Mouse (Mus musculus): Measurements from ENCODE around the gene Tiam2.
"Not testable (repeated sequence)": the region's sequence is repeated elsewhere in the genome, so short reads cannot be mapped to it uniquely, and the experiment has no call there.

Tiam2 gene

DNA sequence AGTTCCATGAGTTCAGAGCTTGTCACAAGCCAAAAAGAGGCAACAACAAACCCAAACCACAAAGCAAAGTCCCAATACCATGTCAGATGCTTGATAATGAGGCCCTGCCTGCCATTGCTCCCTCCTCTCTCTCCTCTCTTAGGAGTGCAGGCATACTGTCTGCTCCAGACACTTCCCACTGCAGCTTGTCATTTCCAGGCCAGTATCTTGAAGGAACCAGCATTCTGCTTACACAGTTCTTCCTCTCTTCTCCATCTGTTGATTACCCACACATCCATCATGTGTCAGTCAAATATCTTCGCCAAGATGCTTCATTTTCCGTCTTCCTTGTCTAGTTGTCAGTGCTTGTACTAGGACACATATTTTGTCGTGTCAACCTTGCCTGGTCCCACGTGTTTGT is 2.4 kb downstream of the Tiam2 start:
- no peak for DNase-seq (ENCODE audit: low read depth, low spot score)
- no peaks in the 10 kb centered on the region for H3K36me3 ChIP-seq (ENCODE audit: control insufficient read depth, insufficient read depth, low read length, poor library complexity, severe bottlenecking)
- H3K27me3 ChIP-seq (ENCODE audit: control insufficient read depth, insufficient read depth, low read length, poor library complexity, severe bottlenecking), result no peaks in the 10 kb centered on the region

DNA sequence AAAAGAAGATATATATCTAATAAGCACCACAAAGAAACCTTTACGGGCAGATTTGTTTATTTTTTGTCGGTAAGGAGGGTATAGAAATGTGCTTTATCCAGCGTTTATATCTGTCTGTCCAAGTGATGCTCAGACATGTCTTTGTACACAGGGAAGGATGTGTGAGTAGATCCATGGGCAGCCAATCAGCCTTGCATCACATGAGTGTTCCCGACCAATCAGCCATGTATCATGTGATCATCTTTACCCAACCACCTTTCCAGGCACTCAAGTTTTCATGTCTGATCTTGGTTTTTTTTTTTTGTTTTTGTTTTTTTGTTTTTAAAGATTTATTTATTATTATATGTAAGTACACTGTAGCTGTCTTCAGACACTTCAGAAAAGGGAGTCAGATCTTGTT is 3.1 kb downstream of the Tiam2 start:
- Histone ChIP-seq H3K36me3 (ENCODE audit: control insufficient read depth, insufficient read depth, low read length, poor library complexity, severe bottlenecking) (no peaks in the 10 kb centered on the region), H3K27me3 (ENCODE audit: control insufficient read depth, insufficient read depth, low read length, poor library complexity, severe bottlenecking) (no peaks in the 10 kb centered on the region)
- no peak for DNase-seq (ENCODE audit: low read depth, low spot score)

DNA sequence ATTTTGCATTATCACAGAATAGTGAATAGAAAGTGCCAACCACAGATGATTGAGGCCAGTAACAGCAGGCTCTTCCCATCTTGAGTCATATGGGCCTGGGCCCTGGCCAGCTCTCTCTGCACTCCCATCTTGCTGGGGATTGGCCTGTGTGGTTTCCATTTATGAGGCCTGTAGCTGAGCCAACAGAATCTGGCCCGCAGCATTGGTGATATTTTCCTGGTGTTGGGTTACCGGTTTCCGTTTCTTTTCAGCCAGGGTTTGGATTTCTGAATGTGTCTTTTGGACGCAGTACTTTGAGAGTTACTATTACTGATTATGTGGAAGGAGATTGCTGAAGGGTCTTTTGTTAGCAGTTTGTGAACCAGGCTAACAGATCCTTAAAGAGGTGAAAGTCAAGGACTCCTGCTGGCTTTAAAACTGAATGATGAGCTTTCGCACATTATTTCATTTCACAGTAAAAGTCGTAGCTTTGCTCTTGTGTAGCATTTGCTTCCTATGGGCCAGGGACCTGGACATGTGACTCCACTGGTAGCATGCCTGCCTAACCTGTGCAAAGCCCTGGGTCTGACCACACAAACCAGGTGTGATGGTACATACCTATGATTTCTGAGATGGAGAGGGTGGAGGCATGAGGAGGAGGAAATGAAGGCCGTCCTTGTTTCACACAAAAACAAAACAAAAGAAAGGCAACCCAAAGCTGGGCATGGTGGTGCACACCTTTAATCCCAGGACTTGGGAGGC is 5.5 kb downstream of the Tiam2 start:
- Histone ChIP-seq H3K27me3 (ENCODE audit: control insufficient read depth, insufficient read depth, low read length, poor library complexity, severe bottlenecking) (no peaks in the 10 kb centered on the region), H3K36me3 (ENCODE audit: control insufficient read depth, insufficient read depth, low read length, poor library complexity, severe bottlenecking) (no peaks in the 10 kb centered on the region)
- no peak for DNase-seq (ENCODE audit: low read depth, low spot score)

DNA sequence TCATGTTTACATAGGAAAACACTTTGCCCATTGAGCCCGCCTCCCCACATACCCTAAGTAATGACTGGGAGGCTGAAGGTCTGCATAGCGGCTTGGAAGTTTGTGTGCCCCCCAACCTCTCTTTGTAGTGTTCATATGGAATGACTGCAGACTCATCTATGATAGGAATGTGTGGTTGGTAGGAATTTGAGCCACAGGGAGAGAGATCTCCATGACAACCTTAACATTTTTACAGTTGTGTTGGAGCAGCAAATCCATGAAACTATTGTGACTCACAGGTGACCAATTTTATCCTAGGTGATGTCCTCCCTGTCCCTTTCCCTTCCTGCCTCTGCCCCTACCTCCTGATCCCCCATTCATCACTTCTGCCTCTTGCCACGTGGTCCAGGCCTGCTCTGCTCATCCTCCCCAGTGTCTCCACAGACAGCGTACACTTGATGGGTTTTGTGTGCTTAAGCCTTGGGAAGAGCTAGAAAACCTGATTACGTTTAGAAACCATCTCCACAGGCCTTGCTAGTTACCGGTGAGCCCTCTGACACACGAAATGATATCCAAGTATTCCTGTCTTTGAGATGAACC is 9.9 kb downstream of the Tiam2 start:
- H3K27me3 ChIP-seq (ENCODE audit: control insufficient read depth, insufficient read depth, low read length, poor library complexity, severe bottlenecking), result no peaks in the 10 kb centered on the region
- no peak for DNase-seq (ENCODE audit: low read depth, low spot score)
- H3K36me3 ChIP-seq (ENCODE audit: control insufficient read depth, insufficient read depth, low read length, poor library complexity, severe bottlenecking), result no peaks in the 10 kb centered on the region

DNA sequence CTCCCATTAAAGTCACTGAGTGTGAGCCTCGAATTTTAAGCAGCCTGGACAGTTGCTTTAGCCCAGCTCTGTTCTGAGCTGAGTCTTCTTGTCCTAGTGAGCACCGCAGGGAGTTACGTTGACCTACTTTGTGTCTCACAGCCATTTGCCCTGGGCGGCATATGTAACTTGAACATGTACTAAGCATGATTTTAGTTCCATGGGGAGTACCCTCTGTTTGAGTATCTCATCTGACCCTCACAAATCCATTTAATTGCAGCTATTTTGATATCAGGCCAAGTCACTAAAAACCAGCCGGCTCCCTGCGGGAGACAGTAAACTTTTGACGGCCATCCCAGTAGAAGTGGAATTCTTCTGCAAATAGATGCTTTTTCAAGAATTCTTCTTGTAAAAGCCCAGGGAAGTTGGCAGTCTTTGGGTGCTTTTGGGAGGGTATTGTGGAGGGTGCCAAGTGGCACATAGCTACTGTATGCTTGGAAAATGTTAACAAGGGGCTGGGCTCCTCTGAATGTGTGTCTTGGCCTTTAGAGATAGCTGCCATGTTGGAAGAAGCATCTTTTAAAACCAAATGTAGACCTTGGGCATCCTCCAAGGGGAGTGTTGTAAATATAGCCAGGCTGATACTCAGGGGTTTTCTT is 10.6 kb downstream of the Tiam2 start:
- no peak for DNase-seq (ENCODE audit: low read depth, low spot score)
- no peaks in the 10 kb centered on the region for H3K27me3 ChIP-seq (ENCODE audit: control insufficient read depth, insufficient read depth, low read length, poor library complexity, severe bottlenecking)
- no peaks in the 10 kb centered on the region for H3K36me3 ChIP-seq (ENCODE audit: control insufficient read depth, insufficient read depth, low read length, poor library complexity, severe bottlenecking)

DNA sequence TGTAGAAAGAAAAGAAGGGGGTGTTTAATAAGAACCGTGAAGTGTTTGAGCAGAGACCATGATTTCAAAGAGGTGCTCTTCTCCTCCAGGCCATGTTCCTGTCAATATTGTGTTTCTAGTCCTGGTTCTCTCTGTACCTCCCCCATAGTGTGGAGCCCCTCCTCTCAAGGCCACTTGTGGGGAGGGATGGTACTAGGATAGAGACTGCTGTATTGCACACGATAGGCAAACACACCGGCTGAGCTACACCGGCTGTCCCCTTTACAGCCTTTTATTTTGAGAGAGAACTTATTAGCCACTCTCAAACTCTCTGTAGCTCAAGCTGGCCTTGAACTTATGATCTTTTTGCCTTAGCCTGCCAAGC is 11.1 kb downstream of the Tiam2 start:
- no peak for DNase-seq (ENCODE audit: low read depth, low spot score)
- Histone ChIP-seq H3K36me3 (ENCODE audit: control insufficient read depth, insufficient read depth, low read length, poor library complexity, severe bottlenecking) (no peaks in the 10 kb centered on the region), H3K27me3 (ENCODE audit: control insufficient read depth, insufficient read depth, low read length, poor library complexity, severe bottlenecking) (no peaks in the 10 kb centered on the region)

DNA sequence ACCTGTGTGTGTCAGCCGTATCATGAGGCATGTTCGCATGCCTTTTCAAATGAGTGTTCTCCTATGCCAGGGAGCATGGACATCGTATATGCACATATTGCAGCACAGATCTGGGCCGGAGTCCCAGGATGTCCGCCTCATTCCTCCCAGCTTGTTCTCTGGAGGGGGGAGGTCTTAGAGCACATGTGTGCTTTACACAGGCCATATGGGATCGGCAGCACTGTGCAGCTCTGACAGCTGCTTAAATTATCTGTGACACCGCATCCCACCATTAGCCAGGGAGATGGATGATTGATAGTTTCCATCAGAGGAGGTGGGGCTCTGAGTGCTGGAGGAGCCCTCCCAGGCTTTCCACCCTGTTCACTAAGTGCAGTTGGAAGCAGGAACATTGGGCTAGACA is 12.4 kb downstream of the Tiam2 start:
- no peak for DNase-seq (ENCODE audit: low read depth, low spot score)
- no peaks in the 10 kb centered on the region for H3K27me3 ChIP-seq (ENCODE audit: control insufficient read depth, insufficient read depth, low read length, poor library complexity, severe bottlenecking)
- no peaks in the 10 kb centered on the region for H3K36me3 ChIP-seq (ENCODE audit: control insufficient read depth, insufficient read depth, low read length, poor library complexity, severe bottlenecking)

DNA sequence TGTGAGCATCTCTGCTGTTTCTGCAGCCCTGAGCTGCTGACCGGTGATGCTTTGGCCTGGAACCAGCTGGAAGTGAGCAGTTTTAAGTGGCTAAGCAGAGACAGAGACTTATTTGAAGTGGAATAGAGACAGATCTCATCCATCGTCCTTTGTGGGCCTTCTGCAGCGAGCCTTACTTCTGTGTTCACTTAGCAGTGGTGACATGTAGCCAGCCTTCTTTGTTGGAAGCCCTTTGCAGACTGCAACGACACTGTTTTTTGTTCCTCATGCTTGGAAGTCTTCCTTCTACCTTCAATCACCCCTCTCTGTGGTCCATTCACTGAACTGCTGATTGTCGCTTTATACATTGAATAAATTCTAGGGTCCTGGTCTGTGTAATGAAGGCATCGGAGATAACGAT is 18.5 kb downstream of the Tiam2 start:
- no peak for DNase-seq (ENCODE audit: low read depth, low spot score)
- H3K36me3 ChIP-seq (ENCODE audit: control insufficient read depth, insufficient read depth, low read length, poor library complexity, severe bottlenecking), result no peaks in the 10 kb centered on the region

DNA sequence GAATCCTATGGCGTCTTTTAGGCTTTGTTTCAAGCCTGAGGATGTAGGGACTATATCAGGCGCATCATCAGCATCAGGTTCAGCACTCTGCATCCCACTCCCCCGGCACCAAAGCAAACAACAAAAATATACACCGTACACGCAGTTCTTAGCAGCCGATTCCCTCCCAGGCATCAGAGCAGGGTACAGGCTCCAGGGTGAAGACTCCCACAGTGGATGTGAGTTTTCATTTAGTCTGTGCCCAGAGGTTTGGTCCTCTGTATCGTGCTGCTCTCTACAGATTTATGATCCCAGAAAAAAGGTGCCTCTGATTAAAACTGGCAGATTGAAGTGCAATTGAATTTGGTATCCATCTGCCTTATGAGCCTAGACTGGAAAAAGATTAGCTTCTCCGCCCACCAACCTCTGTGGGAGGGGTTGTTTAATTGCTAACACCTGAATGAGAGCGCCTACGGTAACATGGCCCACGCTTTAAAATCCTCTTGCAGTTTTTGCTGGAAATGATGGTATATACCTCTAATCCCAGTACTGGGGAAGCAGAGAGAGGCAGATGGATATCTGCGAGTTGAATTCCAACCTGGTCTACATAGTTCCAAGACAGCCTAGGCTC is 19.0 kb downstream of the Tiam2 start:
- no peak for DNase-seq (ENCODE audit: low read depth, low spot score)
- Histone ChIP-seq H3K27me3 (ENCODE audit: control insufficient read depth, insufficient read depth, low read length, poor library complexity, severe bottlenecking) (no peaks in the 10 kb centered on the region), H3K36me3 (ENCODE audit: control insufficient read depth, insufficient read depth, low read length, poor library complexity, severe bottlenecking) (no peaks in the 10 kb centered on the region)

More for the DNA sequence above, 18.5 kb downstream of the Tiam2 start:
- no peaks in the 10 kb centered on the region for H3K27me3 ChIP-seq (ENCODE audit: control insufficient read depth, insufficient read depth, low read length, poor library complexity, severe bottlenecking)

DNA sequence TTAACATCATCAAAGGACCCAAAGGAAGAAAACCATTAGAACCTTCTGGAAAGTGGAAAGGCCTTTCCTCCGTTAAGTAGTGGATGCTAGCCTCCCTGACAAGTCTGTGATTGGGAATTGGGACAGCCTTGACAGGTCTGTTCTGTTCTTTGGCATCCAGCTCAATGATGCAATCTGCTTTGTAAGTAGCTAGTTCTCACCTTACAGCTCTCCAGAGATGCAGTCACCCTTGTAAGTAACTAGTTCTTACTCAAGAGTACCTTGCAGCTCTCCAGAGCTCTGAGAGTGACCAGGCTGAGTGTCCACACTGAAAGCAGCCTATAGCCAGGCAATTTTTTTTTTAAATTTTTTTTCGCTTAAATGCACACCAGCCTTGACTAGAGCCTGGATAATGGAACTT is 21.4 kb downstream of the Tiam2 start:
- H3K27me3 ChIP-seq (ENCODE audit: control insufficient read depth, insufficient read depth, low read length, poor library complexity, severe bottlenecking), result no peaks in the 10 kb centered on the region
- H3K36me3 ChIP-seq (ENCODE audit: control insufficient read depth, insufficient read depth, low read length, poor library complexity, severe bottlenecking), result no peaks in the 10 kb centered on the region
- no peak for DNase-seq (ENCODE audit: low read depth, low spot score)

DNA sequence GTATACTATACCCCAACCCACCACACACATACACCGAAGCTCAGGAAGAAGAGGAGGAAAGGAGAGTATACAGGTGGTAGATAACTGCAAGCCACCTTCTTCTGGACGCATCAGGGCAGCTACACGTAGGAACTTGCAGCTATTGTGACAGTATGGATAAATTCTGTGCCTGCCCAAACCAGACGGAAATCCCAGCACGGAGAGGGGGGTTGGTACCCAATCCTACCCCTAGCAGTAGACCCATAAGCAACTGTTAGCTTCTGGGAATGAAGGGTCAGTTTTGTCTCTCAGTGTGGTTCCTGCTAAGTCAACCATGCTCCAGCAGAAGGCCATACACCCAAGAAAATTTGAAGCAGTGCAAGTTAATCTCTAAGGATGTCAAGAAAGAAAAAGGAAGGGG is 23.0 kb downstream of the Tiam2 start:
- DNase-seq (ENCODE audit: low read depth, low spot score), result no peak
- Histone ChIP-seq H3K36me3 (ENCODE audit: control insufficient read depth, insufficient read depth, low read length, poor library complexity, severe bottlenecking) (no peaks in the 10 kb centered on the region), H3K27me3 (ENCODE audit: control insufficient read depth, insufficient read depth, low read length, poor library complexity, severe bottlenecking) (no peaks in the 10 kb centered on the region)

DNA sequence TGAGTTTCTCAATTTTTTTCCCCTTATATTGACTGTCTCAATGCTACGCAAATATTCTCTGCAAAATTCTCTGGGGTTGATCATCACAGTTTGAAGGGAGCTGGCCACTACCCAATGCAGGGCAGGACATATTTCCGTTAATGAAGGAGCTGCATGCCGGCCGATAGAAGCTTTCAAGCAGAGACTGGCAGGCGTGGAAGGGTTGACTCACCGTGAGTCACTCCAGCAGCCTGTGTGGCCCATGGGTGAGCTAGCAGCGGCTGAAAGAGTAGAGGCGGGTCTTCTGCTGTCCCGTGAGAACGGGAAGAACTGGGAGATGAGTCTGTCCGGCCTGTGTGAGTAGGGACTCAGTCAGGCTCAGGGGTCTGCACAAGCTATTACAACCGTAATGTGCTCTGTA is 23.6 kb downstream of the Tiam2 start:
- DNase-seq (ENCODE audit: low read depth, low spot score), result no peak
- no peaks in the 10 kb centered on the region for H3K36me3 ChIP-seq (ENCODE audit: control insufficient read depth, insufficient read depth, low read length, poor library complexity, severe bottlenecking)
- H3K27me3 ChIP-seq (ENCODE audit: control insufficient read depth, insufficient read depth, low read length, poor library complexity, severe bottlenecking), result no peaks in the 10 kb centered on the region

DNA sequence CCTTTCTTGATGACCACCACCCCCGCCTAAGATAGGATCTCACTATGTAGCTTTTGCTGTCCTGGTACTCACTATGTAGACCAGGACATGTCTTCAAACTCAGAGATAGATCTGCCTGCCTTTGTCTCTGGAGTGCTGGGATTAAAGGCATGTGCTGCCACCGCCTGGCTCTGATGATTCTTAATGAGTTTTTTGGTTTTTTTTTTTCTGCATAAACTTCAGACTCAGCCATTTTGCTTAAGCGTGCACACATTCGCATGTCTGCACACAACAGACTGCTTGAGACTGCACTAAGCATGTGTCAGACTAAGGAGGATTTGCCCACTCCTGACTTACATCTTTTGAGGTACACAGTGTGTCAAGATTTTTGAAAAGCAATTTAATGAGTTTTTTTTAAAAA is 24.0 kb downstream of the Tiam2 start:
- no peak for DNase-seq (ENCODE audit: low read depth, low spot score)
- no peaks in the 10 kb centered on the region for H3K36me3 ChIP-seq (ENCODE audit: control insufficient read depth, insufficient read depth, low read length, poor library complexity, severe bottlenecking)
- no peaks in the 10 kb centered on the region for H3K27me3 ChIP-seq (ENCODE audit: control insufficient read depth, insufficient read depth, low read length, poor library complexity, severe bottlenecking)

DNA sequence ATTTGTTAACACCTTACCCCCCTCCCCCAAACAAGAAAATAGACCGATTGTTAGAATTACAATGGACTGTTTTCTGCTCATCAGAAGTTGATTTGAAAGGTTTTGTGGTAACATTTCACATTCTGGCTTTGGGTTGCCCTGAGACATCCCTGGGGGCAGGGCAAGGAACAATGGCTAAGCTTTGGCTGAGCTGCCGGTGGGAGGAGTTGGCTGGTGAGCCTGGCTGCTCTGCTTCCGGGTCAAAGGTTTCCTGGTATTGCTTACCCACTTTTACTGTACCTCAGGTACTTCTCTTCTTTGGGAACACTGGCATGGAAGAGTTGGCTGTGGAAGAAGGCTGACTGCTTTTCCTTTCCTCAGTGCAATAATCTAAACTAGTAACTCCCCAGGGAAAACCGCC is 25.3 kb downstream of the Tiam2 start:
- no peaks in the 10 kb centered on the region for H3K36me3 ChIP-seq (ENCODE audit: control insufficient read depth, insufficient read depth, low read length, poor library complexity, severe bottlenecking)
- H3K27me3 ChIP-seq (ENCODE audit: control insufficient read depth, insufficient read depth, low read length, poor library complexity, severe bottlenecking), result no peaks in the 10 kb centered on the region
- DNase-seq (ENCODE audit: low read depth, low spot score), result no peak

DNA sequence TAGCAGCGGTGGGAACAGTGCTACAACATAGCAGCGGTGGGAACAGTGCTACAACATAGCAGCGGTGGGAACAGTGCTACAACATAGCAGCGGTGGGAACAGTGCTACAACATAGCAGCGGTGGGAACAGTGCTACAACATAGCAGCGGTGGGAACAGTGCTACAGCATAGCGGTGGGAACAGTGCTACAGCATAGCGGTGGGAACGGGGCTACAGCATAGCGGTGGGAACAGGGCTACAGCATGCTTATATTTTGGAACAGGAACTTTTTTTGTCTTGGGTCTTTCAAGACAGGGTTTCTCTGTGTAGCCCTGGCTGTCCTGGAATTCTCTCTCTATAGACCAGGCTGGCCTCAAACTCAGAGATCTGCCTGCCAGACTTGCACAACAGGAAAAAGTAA is 26.8 kb downstream of the Tiam2 start:
- not testable (repeated sequence) for H3K36me3 ChIP-seq (ENCODE audit: control insufficient read depth, insufficient read depth, low read length, poor library complexity, severe bottlenecking); DNase-seq (ENCODE audit: low read depth, low spot score); H3K27me3 ChIP-seq (ENCODE audit: control insufficient read depth, insufficient read depth, low read length, poor library complexity, severe bottlenecking)

Data from splenic B cell, adult 2 months (primary cell).